Mouse (Mus musculus) heart, adult 2 months (tissue): ENCODE data around the gene Rnf10.

ENCODE experiments used
- CTCF ChIP-seq: fragments of 200-600 bp; IDR thresholded peaks from 2 replicates; pipeline ENCODE4 v1.8.1; 2022; ENCODE audit warnings: antibody characterized with exemption, mild to moderate bottlenecking, moderate library complexity
- EP300 ChIP-seq: fragments of 200-500 bp; IDR thresholded peaks from 2 replicates; pipeline ENCODE4 v1.6.1; 2011; ENCODE audit warnings: low read depth, low read length, control low read depth; ENCODE audit not compliant: insufficient read depth

DNA sequence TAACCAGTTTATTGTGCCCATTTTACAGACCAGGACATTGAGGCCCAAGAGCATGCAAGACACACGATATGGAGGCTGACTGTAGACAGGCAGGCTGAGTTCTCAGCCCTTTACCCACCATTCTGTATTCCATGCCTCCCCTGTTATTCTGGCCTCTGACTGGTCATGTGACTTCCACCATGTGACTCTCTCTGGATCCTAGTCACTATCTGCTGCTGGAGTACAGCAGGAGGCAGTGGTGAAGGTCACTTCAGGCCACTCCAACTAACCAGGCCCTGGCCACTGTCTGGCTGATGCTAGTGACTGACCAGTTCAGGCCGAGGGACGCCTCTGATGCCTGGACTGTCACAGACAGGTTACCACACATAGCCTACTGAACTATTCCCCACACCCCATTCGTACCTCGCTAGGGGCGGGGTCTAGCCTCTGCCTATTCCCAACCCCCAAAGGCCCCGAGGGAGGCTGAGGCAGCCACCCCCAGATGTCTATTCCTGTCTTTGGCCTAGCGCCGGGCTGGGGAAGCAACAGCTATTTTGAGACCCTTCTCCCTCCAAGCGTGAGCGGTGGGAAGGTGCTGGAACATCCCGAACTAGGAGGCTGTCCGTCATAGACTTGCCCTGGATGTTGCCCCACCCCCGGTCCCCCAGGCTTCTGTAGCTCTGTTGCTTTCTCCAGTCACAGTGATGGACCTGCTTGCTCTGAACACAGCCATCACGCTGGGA is 41.7 kb downstream of the Rnf10 start:
- TF ChIP-seq EP300, result no peak
- TF ChIP-seq CTCF, result no peak
